Mouse (Mus musculus): ENCODE measurements around the gene Xirp1. TPM values are rescaled to one million over a fixed set of nuclear protein-coding genes. Genes with fewer than 3 reads are reported as not detected.

The Xirp1 gene
- polyA plus RNA-seq, 1 experiment, result 0.67 TPM

- no peaks in the 10 kb centered on the region for H3K27me3 ChIP-seq (ENCODE audit: control insufficient read depth, insufficient read depth, low read length)
- no peak overlapping the region for H3K27ac ChIP-seq (ENCODE audit: control insufficient read depth, insufficient read depth, low read depth, low read length)
- no peak overlapping the region for H3K4me3 ChIP-seq (ENCODE audit: control insufficient read depth, low read depth, low read length)
- H3K4me1 ChIP-seq (ENCODE audit: control insufficient read depth, insufficient read depth, low read length), result no peaks in the 10 kb centered on the region; the same call in 1 of the 2 replicates
- H3K36me3 ChIP-seq (ENCODE audit: control insufficient read depth, insufficient read depth, low read length), result no peaks in the 10 kb centered on the region
- TF ChIP-seq POLR2A (IDR thresholded peaks at IDR 0.05; ENCODE audit: control insufficient read depth, low read depth, low read length) (no peak), CTCF (IDR thresholded peaks at IDR 0.05; ENCODE audit: control insufficient read depth, insufficient read depth, insufficient replicate concordance, low read depth, low read length) (no peak)
Observed at GRCm38 (mm10) chr9:120058730-120059129, 35.3 kb upstream of the Xirp1 start.

DNA sequence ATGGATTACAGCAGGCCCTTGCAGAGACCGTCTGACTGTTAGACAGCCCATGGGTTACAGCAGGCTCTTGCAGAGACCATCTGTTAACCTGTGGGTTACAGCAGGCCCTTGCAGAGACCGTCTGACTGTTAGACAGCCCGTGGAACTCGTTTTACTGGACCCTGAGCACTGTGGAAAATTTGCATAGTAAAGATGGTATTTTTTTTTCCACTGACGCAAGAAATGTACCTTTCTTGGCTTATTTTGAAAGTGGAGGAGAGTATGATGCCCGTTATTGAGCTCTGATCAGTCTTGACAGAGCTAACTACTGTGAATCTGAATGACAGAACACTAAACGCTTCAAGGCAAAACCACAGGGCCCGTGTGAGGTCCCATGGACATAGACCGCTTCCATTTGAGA is 32.8 kb upstream of the Xirp1 start:
- no peaks in the 10 kb centered on the region; the same call in 1 of the 2 replicates for H3K4me1 ChIP-seq (ENCODE audit: control insufficient read depth, insufficient read depth, low read length)
- TF ChIP-seq CTCF (IDR thresholded peaks at IDR 0.05; ENCODE audit: control insufficient read depth, insufficient read depth, insufficient replicate concordance, low read depth, low read length) (no peak), POLR2A (IDR thresholded peaks at IDR 0.05; ENCODE audit: control insufficient read depth, low read depth, low read length) (no peak)
- no peak overlapping the region for H3K27ac ChIP-seq (ENCODE audit: control insufficient read depth, insufficient read depth, low read depth, low read length)
- H3K4me3 ChIP-seq (ENCODE audit: control insufficient read depth, low read depth, low read length), result no peak overlapping the region
- no peaks in the 10 kb centered on the region for H3K36me3 ChIP-seq (ENCODE audit: control insufficient read depth, insufficient read depth, low read length)
- no peaks in the 10 kb centered on the region for H3K27me3 ChIP-seq (ENCODE audit: control insufficient read depth, insufficient read depth, low read length)

GRCm38 (mm10) chr9:120054545-120055277 is 31.3 kb upstream of the Xirp1 start:
- Histone ChIP-seq H3K36me3 (ENCODE audit: control insufficient read depth, insufficient read depth, low read length) (no peaks in the 10 kb centered on the region), H3K4me3 (ENCODE audit: control insufficient read depth, low read depth, low read length) (no peak overlapping the region), H3K27me3 (ENCODE audit: control insufficient read depth, insufficient read depth, low read length) (no peaks in the 10 kb centered on the region), H3K4me1 (ENCODE audit: control insufficient read depth, insufficient read depth, low read length) (no peaks in the 10 kb centered on the region; the same call in 1 of the 2 replicates), H3K27ac (ENCODE audit: control insufficient read depth, insufficient read depth, low read depth, low read length) (no peak overlapping the region)
- TF ChIP-seq POLR2A (IDR thresholded peaks at IDR 0.05; ENCODE audit: control insufficient read depth, low read depth, low read length), result no peak
- TF ChIP-seq CTCF (IDR thresholded peaks at IDR 0.05; ENCODE audit: control insufficient read depth, insufficient read depth, insufficient replicate concordance, low read depth, low read length), result no peak

DNA sequence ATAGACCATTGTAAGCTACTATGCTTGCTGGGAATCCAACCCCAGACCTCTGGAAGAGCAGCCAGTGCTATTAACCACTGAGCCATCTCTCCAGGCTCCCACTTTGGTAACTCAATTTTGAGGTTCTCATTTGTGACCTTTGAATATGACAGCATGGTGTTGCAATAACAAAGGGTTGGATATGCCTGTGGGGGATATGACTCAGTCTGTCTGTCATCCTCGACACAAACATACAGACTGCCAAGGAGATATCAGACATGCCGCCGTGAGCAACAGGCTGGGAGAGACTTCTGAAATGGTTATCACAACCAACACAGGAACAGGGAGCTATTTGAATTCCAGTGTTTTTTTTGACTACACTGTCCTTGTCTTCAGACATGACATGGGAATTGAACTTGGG is 26.0 kb upstream of the Xirp1 start:
- H3K4me1 ChIP-seq (ENCODE audit: control insufficient read depth, insufficient read depth, low read length), result no peaks in the 10 kb centered on the region
- no peak for TF ChIP-seq POLR2A (IDR thresholded peaks at IDR 0.05; ENCODE audit: control insufficient read depth, low read depth, low read length)
- no peak for TF ChIP-seq CTCF (IDR thresholded peaks at IDR 0.05; ENCODE audit: control insufficient read depth, insufficient read depth, insufficient replicate concordance, low read depth, low read length)
- no peak overlapping the region for H3K4me3 ChIP-seq (ENCODE audit: control insufficient read depth, low read depth, low read length)
- H3K36me3 ChIP-seq (ENCODE audit: control insufficient read depth, insufficient read depth, low read length), result no peaks in the 10 kb centered on the region
- H3K27ac ChIP-seq (ENCODE audit: control insufficient read depth, insufficient read depth, low read depth, low read length), result no peak overlapping the region
- H3K27me3 ChIP-seq (ENCODE audit: control insufficient read depth, insufficient read depth, low read length), result no peaks in the 10 kb centered on the region

DNA sequence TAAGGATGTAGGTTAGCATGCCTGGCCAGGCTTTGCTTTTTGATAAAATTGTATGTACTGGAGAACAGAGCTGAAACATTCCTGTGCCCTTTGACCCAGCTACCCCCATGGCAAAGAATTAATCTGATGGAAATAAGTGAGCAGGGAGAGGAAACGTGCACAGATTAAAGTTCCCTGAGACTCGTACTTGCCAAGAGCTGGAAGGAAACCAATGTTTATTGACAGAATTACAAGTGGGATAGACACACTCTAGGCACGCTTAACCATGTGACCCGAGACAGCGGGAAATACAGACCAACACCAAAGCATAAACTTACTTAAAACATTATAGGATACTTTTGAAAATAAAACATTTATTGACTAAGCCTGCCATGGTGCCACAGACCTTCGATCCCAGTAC is 25.1 kb upstream of the Xirp1 start:
- no peaks in the 10 kb centered on the region for H3K27me3 ChIP-seq (ENCODE audit: control insufficient read depth, insufficient read depth, low read length)
- H3K36me3 ChIP-seq (ENCODE audit: control insufficient read depth, insufficient read depth, low read length), result no peaks in the 10 kb centered on the region
- H3K4me1 ChIP-seq (ENCODE audit: control insufficient read depth, insufficient read depth, low read length), result no peaks in the 10 kb centered on the region
- TF ChIP-seq CTCF (IDR thresholded peaks at IDR 0.05; ENCODE audit: control insufficient read depth, insufficient read depth, insufficient replicate concordance, low read depth, low read length) (no peak), POLR2A (IDR thresholded peaks at IDR 0.05; ENCODE audit: control insufficient read depth, low read depth, low read length) (no peak)
- no peak overlapping the region for H3K27ac ChIP-seq (ENCODE audit: control insufficient read depth, insufficient read depth, low read depth, low read length)
- H3K4me3 ChIP-seq (ENCODE audit: control insufficient read depth, low read depth, low read length), result no peak overlapping the region

DNA sequence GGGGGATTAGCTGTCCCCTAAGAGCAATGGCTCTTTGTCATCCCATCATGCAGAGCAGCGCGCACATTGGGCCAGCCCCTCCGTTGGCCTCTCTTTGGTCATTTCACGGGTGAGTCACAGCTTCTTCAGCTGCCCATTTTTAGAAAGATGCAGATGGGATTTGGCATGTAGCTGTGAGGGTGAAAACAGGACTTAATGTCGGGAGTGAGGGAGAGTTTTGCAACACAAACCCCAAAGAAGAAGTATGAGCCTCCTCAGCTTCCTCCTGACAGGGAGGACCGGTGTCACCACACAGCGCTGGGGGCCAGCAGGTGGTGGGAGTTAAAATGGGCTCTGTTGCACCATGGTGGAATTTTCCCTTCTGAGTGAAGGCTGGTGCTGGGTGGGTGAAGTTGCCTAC is 19.7 kb upstream of the Xirp1 start:
- Histone ChIP-seq H3K27me3 (ENCODE audit: control insufficient read depth, insufficient read depth, low read length) (no peaks in the 10 kb centered on the region), H3K36me3 (ENCODE audit: control insufficient read depth, insufficient read depth, low read length) (no peaks in the 10 kb centered on the region), H3K4me1 (ENCODE audit: control insufficient read depth, insufficient read depth, low read length) (no peaks in the 10 kb centered on the region), H3K4me3 (ENCODE audit: control insufficient read depth, low read depth, low read length) (no peak overlapping the region), H3K27ac (ENCODE audit: control insufficient read depth, insufficient read depth, low read depth, low read length) (no peak overlapping the region)
- TF ChIP-seq CTCF (IDR thresholded peaks at IDR 0.05; ENCODE audit: control insufficient read depth, insufficient read depth, insufficient replicate concordance, low read depth, low read length) (no peak), POLR2A (IDR thresholded peaks at IDR 0.05; ENCODE audit: control insufficient read depth, low read depth, low read length) (no peak)

DNA sequence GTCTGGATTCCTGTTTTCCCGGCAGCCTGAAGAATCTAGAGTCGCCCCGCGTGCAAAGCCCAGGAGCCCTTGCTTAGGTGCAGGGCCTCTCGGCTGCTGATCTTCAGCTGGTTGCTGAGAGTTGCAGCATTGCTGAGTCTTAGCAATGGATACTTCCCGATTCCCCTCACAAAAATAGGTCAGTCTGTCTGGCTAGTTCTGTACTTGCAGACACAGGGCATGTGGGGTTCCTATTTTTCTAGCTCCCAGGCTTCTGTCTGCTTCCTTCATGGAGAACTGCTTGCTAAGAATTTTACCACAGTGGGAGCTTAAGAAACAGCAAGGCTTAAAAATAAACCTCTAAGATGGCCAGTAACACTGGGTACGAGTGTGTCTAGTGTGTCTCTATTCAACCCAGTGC is 14.0 kb upstream of the Xirp1 start:
- no peak for TF ChIP-seq POLR2A (IDR thresholded peaks at IDR 0.05; ENCODE audit: control insufficient read depth, low read depth, low read length)
- TF ChIP-seq CTCF (IDR thresholded peaks at IDR 0.05; ENCODE audit: control insufficient read depth, insufficient read depth, insufficient replicate concordance, low read depth, low read length), result no peak

More for the DNA sequence above, 14.0 kb upstream of the Xirp1 start:
- Histone ChIP-seq H3K27me3 (ENCODE audit: control insufficient read depth, insufficient read depth, low read length) (no peaks in the 10 kb centered on the region), H3K4me1 (ENCODE audit: control insufficient read depth, insufficient read depth, low read length) (no peaks in the 10 kb centered on the region), H3K27ac (ENCODE audit: control insufficient read depth, insufficient read depth, low read depth, low read length) (no peak overlapping the region), H3K4me3 (ENCODE audit: control insufficient read depth, low read depth, low read length) (no peak overlapping the region), H3K36me3 (ENCODE audit: control insufficient read depth, insufficient read depth, low read length) (no peaks in the 10 kb centered on the region)

Data from testis, adult 2 months (tissue).